Mouse (Mus musculus) limb, embryonic 14.5 days (tissue): ENCODE measurements around the gene Pgm1. TPM values are rescaled to one million over a fixed set of nuclear protein-coding genes. Genes with fewer than 3 reads are reported as not detected.
A peak's percentile ranks its signal among the peaks of the same experiment; 100 is the strongest.

Experiments used
- ATAC-seq: fragments of 200-750 bp; cut with Nextera tagmentation; 2 replicates; pipeline ENCODE4 v1.8.0; 2017; ENCODE audit warnings: low read depth, moderate number of reproducible peaks, moderate TSS enrichment; ENCODE audit not compliant: low FRiP score
- DNase-seq: peaks from one replicate; pipeline ENCODE4 v3.0.0-alpha.2; 2015; ENCODE audit warnings: low spot score
- H3K27ac ChIP-seq: fragments of 300-500 bp; sonication (generic); replicated peaks from 2 replicates; pipeline ENCODE4 v1.5.1; 2014; ENCODE audit warnings: low read depth, mild to moderate bottlenecking, low read length, moderate library complexity, mixed read lengths
- H3K27me3 ChIP-seq: fragments of 300-500 bp; sonication (generic); 2 replicates; pipeline ENCODE4 v1.6.1; 2014; ENCODE audit warnings: low read length, mixed read lengths; ENCODE audit not compliant: control insufficient read depth, insufficient read depth
- H3K36me3 ChIP-seq: fragments of 300-500 bp; sonication (generic); 2 replicates; pipeline ENCODE4 v1.6.1; 2014; ENCODE audit warnings: mild to moderate bottlenecking, low read length, moderate library complexity, mixed read lengths; ENCODE audit not compliant: control insufficient read depth, insufficient read depth
- H3K4me1 ChIP-seq: fragments of 300-500 bp; sonication (generic); 2 replicates; pipeline ENCODE4 v1.6.1; 2014; ENCODE audit warnings: antibody characterized with exemption, low read length, mixed read lengths; ENCODE audit not compliant: control insufficient read depth, insufficient read depth
- H3K4me2 ChIP-seq: fragments of 300-500 bp; sonication (generic); replicated peaks from 2 replicates; pipeline ENCODE4 v1.6.1; 2014; ENCODE audit warnings: low read depth, mild to moderate bottlenecking, low read length, moderate library complexity; ENCODE audit not compliant: severe bottlenecking
- H3K4me3 ChIP-seq: fragments of 300-500 bp; sonication (generic); replicated peaks from 2 replicates; pipeline ENCODE4 v1.5.1; 2014; ENCODE audit warnings: low read length
- H3K9ac ChIP-seq: fragments of 300-500 bp; sonication (generic); 2 replicates; pipeline ENCODE4 v1.6.1; 2014; ENCODE audit warnings: mild to moderate bottlenecking, low read depth, low read length, moderate library complexity; ENCODE audit not compliant: severe bottlenecking
- H3K9me3 ChIP-seq: fragments of 300-500 bp; sonication (generic); 2 replicates; pipeline ENCODE4 v1.6.1; 2016; ENCODE audit warnings: low read length; ENCODE audit not compliant: control insufficient read depth
- POLR2A ChIP-seq: fragments of 200-500 bp; IDR thresholded peaks from 2 replicates; pipeline ENCODE4 v1.8.0; 2012; ENCODE audit warnings: inconsistent platforms, mild to moderate bottlenecking, moderate library complexity, borderline replicate concordance; ENCODE audit not compliant: insufficient read depth, insufficient read length; ENCODE audit errors: extremely low read depth
- WGBS: fragments of 180-500 bp; shearing (Covaris S2); extraction: QIAGEN DNeasy Blood & Tissue Kit; methylation state at CpG from one replicate; pipeline ENCODE4 v1.1.7; 2014; 5-methylcytosine and 5-hydroxymethylcytosine counted together
- polyA plus RNA-seq, 2 experiments: library from polyadenylated mRNA; depleted of rRNA in 1 of 2; stranded (reverse) in 1 of 2; unstranded in 1 of 2; fragments of >200 nt; fragmentation: Nextera tagmentation in 1 of 2; extraction: Ambion mirVana in 1 of 2; gene quantifications; 2 replicates each; pipeline versions ENCODE4 v1.2.1 to v1.2.3; 2012 to 2014

The Pgm1 gene
- polyA plus RNA-seq, 2 experiments = 39.8 to 54.6 TPM

DNA sequence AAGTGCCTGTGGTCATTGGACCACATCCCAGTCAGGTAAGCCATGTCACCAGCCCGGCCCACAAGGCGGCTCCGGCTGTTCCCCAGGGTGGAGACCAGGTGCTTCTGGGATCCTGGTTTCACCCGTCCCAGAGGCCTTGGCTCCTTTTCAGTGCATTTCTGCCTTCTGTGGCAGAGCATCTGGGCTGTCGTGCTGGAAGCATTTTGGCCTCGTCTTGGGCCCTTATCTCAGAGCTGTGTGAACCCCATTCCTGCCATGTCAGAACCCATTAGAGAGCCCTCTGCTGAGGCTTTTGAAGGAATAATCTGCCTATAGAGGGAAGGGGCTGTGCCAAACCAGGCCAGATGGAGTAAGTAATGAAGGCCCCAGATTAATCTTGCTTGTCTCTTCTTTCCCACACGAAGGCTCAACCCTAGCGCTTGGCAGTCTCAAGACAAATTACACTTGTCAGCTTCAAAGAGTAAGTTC is 80.0 kb downstream of the Pgm1 start:
- 38% methylated on average over 8 of the region's 8 CpGs for WGBS
- TF ChIP-seq POLR2A = no peak
- DNase-seq (peak; percentile 26), ATAC-seq (no peak)
- no peaks in the 10 kb centered on the region for H3K36me3 ChIP-seq
- H3K27ac ChIP-seq = no peak overlapping the region
- H3K9me3 ChIP-seq = no peaks in the 10 kb centered on the region
- no peaks in the 10 kb centered on the region for H3K27me3 ChIP-seq
- H3K4me1 ChIP-seq = peaks cover 2% of the 10 kb centered on the region; the same call in 1 of the 2 replicates
- H3K4me3 ChIP-seq = no peak overlapping the region
- no peak overlapping the region for H3K4me2 ChIP-seq
- no peak overlapping the region for H3K9ac ChIP-seq

GRCm38 (mm10) chr4:100010916-100011315 is 81.7 kb downstream of the Pgm1 start:
- no peak for TF ChIP-seq POLR2A
- Histone ChIP-seq H3K9me3 (no peaks in the 10 kb centered on the region), H3K36me3 (no peaks in the 10 kb centered on the region), H3K4me1 (peaks cover 2% of the 10 kb centered on the region; the same call in 1 of the 2 replicates), H3K4me3 (no peak overlapping the region), H3K4me2 (no peak overlapping the region), H3K9ac (no peak overlapping the region), H3K27ac (no peak overlapping the region), H3K27me3 (no peaks in the 10 kb centered on the region)
- DNase-seq = no peak
- no peak for ATAC-seq
- WGBS = 75% methylated on average over 3 of the region's 3 CpGs

DNA sequence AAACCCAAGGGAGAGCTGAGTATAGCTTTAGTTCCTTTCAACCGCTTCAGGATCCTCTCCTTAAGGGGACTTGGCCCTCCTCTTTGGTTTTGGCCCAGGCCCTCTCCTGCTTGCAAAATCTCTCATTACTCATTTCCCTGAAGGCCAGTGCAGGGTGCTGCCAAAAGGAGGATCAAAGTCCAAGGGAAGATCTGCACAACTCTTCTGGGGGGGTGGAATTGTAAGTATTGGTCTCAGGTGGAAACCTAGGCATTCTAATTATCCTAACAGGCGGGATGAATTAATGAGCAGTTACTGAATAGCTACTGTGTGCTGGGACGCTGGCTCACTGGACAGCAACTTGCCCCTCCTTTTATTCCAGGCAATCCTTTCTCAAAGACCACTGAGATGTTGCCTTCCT is 82.3 kb downstream of the Pgm1 start:
- Histone ChIP-seq H3K4me3 (no peak overlapping the region), H3K4me2 (no peak overlapping the region), H3K9ac (no peak overlapping the region), H3K27ac (no peak overlapping the region), H3K9me3 (no peaks in the 10 kb centered on the region), H3K36me3 (no peaks in the 10 kb centered on the region), H3K27me3 (no peaks in the 10 kb centered on the region), H3K4me1 (peaks cover 2% of the 10 kb centered on the region; the same call in 1 of the 2 replicates)
- 53% methylated on average over 3 of the region's 3 CpGs for WGBS
- no peak for ATAC-seq
- no peak for TF ChIP-seq POLR2A
- DNase-seq = no peak

DNA sequence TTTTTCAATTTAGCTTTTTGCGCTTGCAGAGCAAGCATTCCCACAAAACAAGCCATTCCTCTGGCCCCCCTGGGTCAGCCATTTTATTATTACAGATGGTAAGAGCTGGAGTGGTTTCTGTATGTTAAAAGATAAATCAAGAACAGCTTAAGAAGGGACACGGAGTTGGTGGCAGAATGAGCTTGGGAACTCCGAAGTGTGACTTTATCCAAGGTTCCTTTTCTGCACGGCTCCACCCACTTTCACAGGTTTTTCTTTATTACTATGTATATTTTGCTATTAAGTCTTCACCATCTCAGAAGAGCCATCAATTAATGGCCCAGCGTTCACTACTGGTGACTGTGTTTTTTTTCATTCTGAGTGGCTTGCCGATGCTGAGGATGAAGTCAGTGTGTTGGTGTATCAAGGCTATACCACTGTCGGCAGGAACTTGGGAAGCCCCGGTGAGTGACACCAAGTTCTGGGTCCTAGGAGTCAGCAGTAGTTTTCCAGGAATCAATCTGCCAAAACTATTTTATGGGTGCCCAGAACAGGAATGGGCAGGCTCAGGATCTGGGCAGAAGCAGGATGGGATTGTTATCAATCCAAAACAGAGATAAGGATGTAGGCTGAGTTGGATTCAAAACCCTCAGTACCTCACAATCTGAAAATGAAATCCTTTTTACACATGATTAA is 83.3 kb downstream of the Pgm1 start:
- peaks cover 2% of the 10 kb centered on the region; the same call in 1 of the 2 replicates for H3K4me1 ChIP-seq
- DNase-seq (no peak), ATAC-seq (no peak)
- 75% methylated on average over 8 of the region's 8 CpGs for WGBS
- TF ChIP-seq POLR2A = no peak
- no peaks in the 10 kb centered on the region for H3K9me3 ChIP-seq
- no peaks in the 10 kb centered on the region for H3K36me3 ChIP-seq
- H3K4me2 ChIP-seq = no peak overlapping the region
- H3K4me3 ChIP-seq = no peak overlapping the region
- no peak overlapping the region for H3K27ac ChIP-seq
- no peak overlapping the region for H3K9ac ChIP-seq
- no peaks in the 10 kb centered on the region for H3K27me3 ChIP-seq

DNA sequence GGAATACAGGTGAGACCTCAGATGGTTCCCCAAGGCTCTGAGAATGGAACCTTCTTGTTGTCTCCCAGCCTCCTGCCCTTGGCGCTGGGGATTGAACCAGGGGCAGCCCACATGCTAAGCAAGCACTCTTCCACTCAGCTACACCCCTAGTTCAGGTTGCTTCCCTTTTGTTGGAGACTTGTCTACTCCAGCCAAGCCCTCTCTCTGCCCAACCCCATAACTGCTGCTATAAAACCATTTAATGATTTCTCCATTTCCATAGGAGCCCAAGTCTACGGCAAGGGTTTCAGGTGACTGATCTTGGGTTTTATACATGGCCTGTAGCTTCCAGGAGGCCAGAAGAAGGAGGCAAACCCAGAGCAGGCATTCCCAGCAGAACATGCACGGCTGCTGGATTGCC is 98.6 kb downstream of the Pgm1 start:
- no peak for TF ChIP-seq POLR2A
- no peaks in the 10 kb centered on the region for H3K36me3 ChIP-seq
- ATAC-seq (no peak), DNase-seq (no peak)
- no peaks in the 10 kb centered on the region for H3K27me3 ChIP-seq
- H3K4me2 ChIP-seq = no peak overlapping the region
- no peak overlapping the region for H3K27ac ChIP-seq
- no peak overlapping the region for H3K9ac ChIP-seq
- H3K4me3 ChIP-seq = no peak overlapping the region
- H3K9me3 ChIP-seq = no peaks in the 10 kb centered on the region
- WGBS = 45% methylated on average over 3 of the region's 3 CpGs
- peaks cover 3% of the 10 kb centered on the region for H3K4me1 ChIP-seq
